Mouse (Mus musculus): ENCODE results near the gene Acsl1. TPM values are rescaled to one million over a fixed set of nuclear protein-coding genes. Genes with fewer than 3 reads are reported as not detected.

Gene Acsl1
- total RNA-seq, 2 experiments from 2014 or later: 45.7 to 48.2 TPM

- no peak for DNase-seq (ENCODE audit: extremely low spot score in 1 of 2, low spot score in 1 of 2)
These were observed 3.8 kb downstream of the Acsl1 start for GRCm38 (mm10) chr8:46474634-46475033.

GRCm38 (mm10) chr8:46475404-46475803 lies 4.6 kb downstream of the Acsl1 start:
- DNase-seq (ENCODE audit: extremely low spot score in 1 of 2, low spot score in 1 of 2): no peak

- no peak for DNase-seq (ENCODE audit: extremely low spot score in 1 of 2, low spot score in 1 of 2)
These were observed 5.1 kb downstream of the Acsl1 start for GRCm38 (mm10) chr8:46475942-46476341.

- DNase-seq (ENCODE audit: extremely low spot score in 1 of 2, low spot score in 1 of 2): no peak
These were observed 7.1 kb downstream of the Acsl1 start for GRCm38 (mm10) chr8:46477747-46478458.

GRCm38 (mm10) chr8:46478783-46479182 lies 7.9 kb downstream of the Acsl1 start:
- no peak for DNase-seq (ENCODE audit: extremely low spot score in 1 of 2, low spot score in 1 of 2)

GRCm38 (mm10) chr8:46479794-46480532 lies 9.1 kb downstream of the Acsl1 start:
- no peak for DNase-seq (ENCODE audit: extremely low spot score in 1 of 2, low spot score in 1 of 2)

GRCm38 (mm10) chr8:46480533-46480900 lies 9.7 kb downstream of the Acsl1 start:
- no peak for DNase-seq (ENCODE audit: extremely low spot score in 1 of 2, low spot score in 1 of 2)

- DNase-seq (ENCODE audit: extremely low spot score in 1 of 2, low spot score in 1 of 2): no peak
These were observed 11.9 kb downstream of the Acsl1 start for GRCm38 (mm10) chr8:46482771-46483170.

GRCm38 (mm10) chr8:46483247-46483646 lies 12.4 kb downstream of the Acsl1 start:
- DNase-seq (ENCODE audit: extremely low spot score in 1 of 2, low spot score in 1 of 2): no peak

GRCm38 (mm10) chr8:46484077-46484476 lies 13.2 kb downstream of the Acsl1 start:
- no peak for DNase-seq (ENCODE audit: extremely low spot score in 1 of 2, low spot score in 1 of 2)

- no peak for DNase-seq (ENCODE audit: extremely low spot score in 1 of 2, low spot score in 1 of 2)
These were observed 14.2 kb downstream of the Acsl1 start for GRCm38 (mm10) chr8:46484931-46485463.

- no peak for DNase-seq (ENCODE audit: extremely low spot score in 1 of 2, low spot score in 1 of 2)
These were observed 17.3 kb downstream of the Acsl1 start for GRCm38 (mm10) chr8:46488085-46488561.

GRCm38 (mm10) chr8:46489196-46489595 lies 18.4 kb downstream of the Acsl1 start:
- DNase-seq (ENCODE audit: extremely low spot score in 1 of 2, low spot score in 1 of 2): no peak

- no peak for DNase-seq (ENCODE audit: extremely low spot score in 1 of 2, low spot score in 1 of 2)
These were observed 19.4 kb downstream of the Acsl1 start for GRCm38 (mm10) chr8:46490250-46490649.

- no peak for DNase-seq (ENCODE audit: extremely low spot score in 1 of 2, low spot score in 1 of 2)
These were observed 20.0 kb downstream of the Acsl1 start for GRCm38 (mm10) chr8:46490821-46491220.

- no peak for DNase-seq (ENCODE audit: extremely low spot score in 1 of 2, low spot score in 1 of 2)
These were observed 22.8 kb downstream of the Acsl1 start for GRCm38 (mm10) chr8:46493495-46494170.

GRCm38 (mm10) chr8:46496852-46497251 lies 26.0 kb downstream of the Acsl1 start:
- DNase-seq (ENCODE audit: extremely low spot score in 1 of 2, low spot score in 1 of 2): no peak

GRCm38 (mm10) chr8:46497314-46498011 lies 26.6 kb downstream of the Acsl1 start:
- no peak for DNase-seq (ENCODE audit: extremely low spot score in 1 of 2, low spot score in 1 of 2)

- no peak for DNase-seq (ENCODE audit: extremely low spot score in 1 of 2, low spot score in 1 of 2)
These were observed 28.7 kb downstream of the Acsl1 start for GRCm38 (mm10) chr8:46499376-46500061.
